In genomic region chr11:111445764-111446163, GRCm38 (mm10) we compare ENCODE assay signal across 8 mouse cellular contexts.
DNase-seq lines count a peak whose midpoint lies in the region; ATAC-seq lines count a peak whose summit lies in the region.

No protein-coding gene starts in this region.

- no peak overlapping the region for H3K4me2 ChIP-seq in liver, embryonic 11.5 days
- H3K4me2 ChIP-seq in liver, embryonic 12.5 days: no peak overlapping the region

- no peaks in the 10 kb centered on the region for H3K4me1 ChIP-seq in liver, embryonic 11.5 days (replicated peaks; ENCODE audit: control insufficient read depth, insufficient read depth, low read length)
- no peaks in the 10 kb centered on the region for H3K4me1 ChIP-seq in liver, embryonic 12.5 days

- no peak overlapping the region for H3K4me3 ChIP-seq in liver, embryonic 11.5 days (ENCODE audit: low read depth, low read length)
- H3K4me3 ChIP-seq in liver, embryonic 12.5 days: no peak overlapping the region

- H3K27me3 ChIP-seq in liver, embryonic 11.5 days (replicated peaks; ENCODE audit: control insufficient read depth, insufficient read depth, low read length): no peaks in the 10 kb centered on the region
- no peaks in the 10 kb centered on the region for H3K27me3 ChIP-seq in liver, embryonic 12.5 days (replicated peaks)

- H3K36me3 ChIP-seq in liver, embryonic 11.5 days (ENCODE audit: control insufficient read depth, insufficient read depth, low read length): no peaks in the 10 kb centered on the region
- no peaks in the 10 kb centered on the region for H3K36me3 ChIP-seq in liver, embryonic 12.5 days

- ATAC-seq in liver, embryonic 11.5 days (replicated peaks; ENCODE audit: low FRiP score): 0 out of 2 replicates have a peak, but pooled peaks have one; percentile 41
- ATAC-seq in liver, embryonic 12.5 days: no peak
- peak; percentile 75 for ATAC-seq in megakaryocyte progenitor cell, adult 5-6 weeks (replicated peaks; ENCODE audit: poor library complexity)

- no peaks in the 10 kb centered on the region for H3K9me3 ChIP-seq in liver, embryonic 11.5 days (ENCODE audit: control insufficient read depth, low read length)
- H3K9me3 ChIP-seq in liver, embryonic 12.5 days (replicated peaks): no peaks in the 10 kb centered on the region

- WGBS in liver, embryonic 11.5 days: 10% methylated on average over 4 of the region's 4 CpGs
- 6% methylated on average over 4 of the region's 4 CpGs for WGBS in liver, embryonic 12.5 days (ENCODE audit: insufficient replicate concordance)

- H3K27ac ChIP-seq in liver, embryonic 11.5 days (ENCODE audit: low read depth, low read length): no peak overlapping the region
- no peak overlapping the region for H3K27ac ChIP-seq in liver, embryonic 12.5 days

- peak; percentile 11 to 49 for DNase-seq in cerebellum, postnatal 14 days
- no peak for DNase-seq in cerebellum, adult 9-11 months
- no peak for DNase-seq in liver, embryonic 11.5 days (ENCODE audit: low spot score)
- DNase-seq in embryo, embryonic 10 days (ENCODE audit: low spot score): peak; percentile 76
- no peak for DNase-seq in testis, postnatal 10 days (ENCODE audit: low spot score)
- no peak for DNase-seq in cerebellum, postnatal 4 days (ENCODE audit: low spot score in 2 of 2)

- H3K9ac ChIP-seq in liver, embryonic 11.5 days (ENCODE audit: low read depth, low read length): no peak overlapping the region
- no peak overlapping the region for H3K9ac ChIP-seq in liver, embryonic 12.5 days

Comparison
In these comparisons a context has a peak if more than half of its experiments do, and no peak if none do; other contexts are left out.
1. DNase-seq: peak in cerebellum, postnatal 14 days (2 of 2) and embryo, embryonic 10 days (single experiment); none in cerebellum, adult 9-11 months (single experiment), liver, embryonic 11.5 days (single experiment), testis, postnatal 10 days (single experiment) and cerebellum, postnatal 4 days (0 of 2).